Mouse (Mus musculus): ENCODE measurements at regions not wholly inside any gene's neighbourhood (a gene's known extent, or its start where the extent isn't known, plus 50 kb on each side); places are given as distances from the start of the nearest gene placed in this dataset.

DNA sequence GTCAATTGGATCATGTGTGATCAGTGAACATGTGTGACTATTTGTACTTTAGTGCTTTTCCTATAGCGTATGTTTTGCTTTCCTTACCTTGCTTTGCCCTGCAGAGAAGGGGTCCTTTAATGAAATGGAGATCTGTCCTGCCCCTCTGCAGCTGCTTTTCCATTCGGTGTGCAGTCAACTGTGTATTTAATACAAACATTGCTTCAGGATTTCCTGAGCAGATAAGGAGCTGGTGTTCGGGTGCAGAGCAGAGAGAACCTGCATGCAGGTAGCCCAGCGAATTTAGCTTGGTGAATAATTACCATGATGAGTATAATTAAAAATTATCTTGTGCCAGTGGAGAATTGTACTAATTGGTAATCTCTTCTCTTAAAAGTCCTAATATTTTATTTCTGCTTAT lies 249.4 kb downstream of the Olfr1505 start:
- Histone ChIP-seq H3K4me2 (replicated peaks; ENCODE audit: low read depth, low read length) (no peak overlapping the region), H3K36me3 (ENCODE audit: control insufficient read depth, insufficient read depth, low read length) (no peaks in the 10 kb centered on the region), H3K4me3 (ENCODE audit: low read depth, low read length) (no peak overlapping the region), H3K9me3 (ENCODE audit: control insufficient read depth, low read length) (no peaks in the 10 kb centered on the region), H3K27ac (ENCODE audit: low read depth, low read length) (no peak overlapping the region), H3K9ac (ENCODE audit: low read depth, low read length) (no peak overlapping the region), H3K27me3 (ENCODE audit: control insufficient read depth, insufficient read depth, low read length) (no peaks in the 10 kb centered on the region), H3K4me1 (replicated peaks; ENCODE audit: control insufficient read depth, insufficient read depth, low read length) (no peaks in the 10 kb centered on the region)
- DNase-seq (ENCODE audit: low spot score) (no peak), ATAC-seq (ENCODE audit: low FRiP score) (no peak)
- 53% methylated on average over 4 of the region's 4 CpGs for WGBS

DNA sequence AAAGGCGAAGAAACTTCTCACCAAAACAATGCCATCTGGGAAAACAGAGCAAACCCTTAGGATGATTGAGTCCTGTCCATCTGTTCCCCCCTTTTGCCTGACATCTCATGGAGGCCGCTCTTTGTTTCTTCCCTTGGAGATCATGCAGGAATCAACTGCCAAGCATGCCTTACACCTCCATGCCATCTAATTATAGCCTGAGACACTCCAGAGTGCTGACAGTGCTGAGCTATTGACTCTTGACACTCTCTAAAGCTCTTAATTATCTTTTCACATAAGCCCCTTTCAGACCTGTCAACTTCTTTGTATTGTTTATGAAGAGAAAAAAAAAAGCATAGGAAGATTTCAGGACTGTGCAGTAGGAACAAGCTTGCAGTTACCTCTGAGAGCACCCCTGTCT lies 252.4 kb downstream of the Olfr1505 start:
- DNase-seq (ENCODE audit: low spot score) (no peak), ATAC-seq (ENCODE audit: low FRiP score) (no peak)
- H3K27me3 ChIP-seq (ENCODE audit: control insufficient read depth, insufficient read depth, low read length): no peaks in the 10 kb centered on the region
- no peak overlapping the region for H3K4me3 ChIP-seq (ENCODE audit: low read depth, low read length)
- no peaks in the 10 kb centered on the region for H3K36me3 ChIP-seq (ENCODE audit: control insufficient read depth, insufficient read depth, low read length)
- H3K4me1 ChIP-seq (replicated peaks; ENCODE audit: control insufficient read depth, insufficient read depth, low read length): no peaks in the 10 kb centered on the region
- no peak overlapping the region for H3K4me2 ChIP-seq (replicated peaks; ENCODE audit: low read depth, low read length)
- H3K27ac ChIP-seq (ENCODE audit: low read depth, low read length): no peak overlapping the region
- H3K9ac ChIP-seq (ENCODE audit: low read depth, low read length): no peak overlapping the region
- WGBS: 57% methylated on average over 2 of the region's 2 CpGs
- H3K9me3 ChIP-seq (ENCODE audit: control insufficient read depth, low read length): no peaks in the 10 kb centered on the region

DNA sequence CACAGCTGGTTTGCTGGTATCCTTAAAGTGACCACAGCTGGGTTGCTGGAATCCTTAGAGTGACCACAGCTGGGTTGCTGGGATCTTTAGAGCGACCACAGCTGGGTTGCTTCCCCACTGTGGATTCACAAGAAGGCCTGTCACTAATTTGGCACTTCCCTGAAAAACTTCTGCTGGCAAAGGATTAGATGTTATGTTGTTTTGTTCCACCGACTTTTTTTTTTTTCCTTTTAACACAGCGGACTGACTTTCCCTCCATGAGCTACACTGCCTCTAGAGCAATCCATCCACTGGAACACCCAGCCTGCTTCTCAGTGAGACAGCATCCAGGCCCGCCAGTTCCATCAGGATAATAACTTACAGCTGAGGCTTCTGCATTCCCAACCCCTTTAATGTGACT lies 266.9 kb downstream of the Olfr1505 start:
- Histone ChIP-seq H3K9ac (ENCODE audit: low read depth, low read length) (no peak overlapping the region), H3K27me3 (ENCODE audit: control insufficient read depth, insufficient read depth, low read length) (no peaks in the 10 kb centered on the region), H3K27ac (ENCODE audit: low read depth, low read length) (no peak overlapping the region), H3K4me3 (ENCODE audit: low read depth, low read length) (no peak overlapping the region), H3K4me2 (replicated peaks; ENCODE audit: low read depth, low read length) (no peak overlapping the region), H3K36me3 (ENCODE audit: control insufficient read depth, insufficient read depth, low read length) (no peaks in the 10 kb centered on the region), H3K9me3 (ENCODE audit: control insufficient read depth, low read length) (no peaks in the 10 kb centered on the region), H3K4me1 (replicated peaks; ENCODE audit: control insufficient read depth, insufficient read depth, low read length) (no peaks in the 10 kb centered on the region)
- peak; percentile 10 for DNase-seq (ENCODE audit: low spot score)
- no peak for ATAC-seq (ENCODE audit: low FRiP score)
- 24% methylated on average over 4 of the region's 4 CpGs for WGBS

- no peaks in the 10 kb centered on the region for H3K9me3 ChIP-seq (ENCODE audit: control insufficient read depth, low read length)
- no peaks in the 10 kb centered on the region for H3K36me3 ChIP-seq (ENCODE audit: control insufficient read depth, insufficient read depth, low read length)
- no peak overlapping the region for H3K9ac ChIP-seq (ENCODE audit: low read depth, low read length)
- ATAC-seq (ENCODE audit: low FRiP score) (no peak), DNase-seq (ENCODE audit: low spot score) (no peak)
- 67% methylated on average over 3 of the region's 3 CpGs for WGBS
- H3K4me3 ChIP-seq (ENCODE audit: low read depth, low read length): no peak overlapping the region
- no peak overlapping the region for H3K4me2 ChIP-seq (replicated peaks; ENCODE audit: low read depth, low read length)
- no peaks in the 10 kb centered on the region for H3K4me1 ChIP-seq (replicated peaks; ENCODE audit: control insufficient read depth, insufficient read depth, low read length)
- no peaks in the 10 kb centered on the region for H3K27me3 ChIP-seq (ENCODE audit: control insufficient read depth, insufficient read depth, low read length)
- H3K27ac ChIP-seq (ENCODE audit: low read depth, low read length): no peak overlapping the region
Observed at GRCm38 (mm10) chr19:14180956-14181355, 267.6 kb downstream of the Olfr1505 start.

DNA sequence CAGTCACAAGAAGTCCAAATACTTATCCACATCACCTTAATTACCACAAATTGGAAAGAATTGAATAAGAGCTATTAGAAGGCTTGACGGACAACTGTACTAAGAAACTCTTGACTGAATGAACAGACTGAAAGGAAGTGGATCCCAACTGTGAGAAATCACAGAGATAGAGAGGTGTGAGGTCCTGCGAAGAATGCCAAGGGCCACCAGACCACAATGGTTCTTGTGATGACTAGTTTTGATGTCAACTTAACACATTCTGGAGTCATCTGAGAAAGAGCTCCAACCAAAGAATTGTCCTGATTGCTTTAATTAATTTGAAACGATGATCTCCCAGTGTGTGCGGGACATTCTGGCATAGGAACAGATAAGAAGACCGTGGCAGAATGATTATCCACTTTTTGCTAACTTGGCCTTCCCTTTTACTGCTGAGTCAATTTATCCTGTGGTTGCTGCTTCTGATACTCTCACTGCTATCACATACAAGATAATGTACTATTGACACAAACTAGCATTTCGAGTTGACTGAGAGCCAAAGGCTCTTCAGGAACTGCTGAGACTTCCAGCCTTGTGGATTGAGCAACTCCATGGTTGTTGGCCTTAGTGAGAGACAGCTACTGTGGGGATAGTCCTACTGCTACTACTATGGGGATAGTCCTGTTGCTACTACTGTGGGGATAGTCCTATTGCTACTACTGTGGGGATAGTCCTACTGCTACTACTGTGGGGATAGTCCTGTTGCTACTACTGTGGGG lies 268.5 kb downstream of the Olfr1505 start:
- Histone ChIP-seq H3K4me2 (replicated peaks; ENCODE audit: low read depth, low read length) (no peak overlapping the region), H3K9me3 (ENCODE audit: control insufficient read depth, low read length) (no peaks in the 10 kb centered on the region), H3K4me1 (replicated peaks; ENCODE audit: control insufficient read depth, insufficient read depth, low read length) (no peaks in the 10 kb centered on the region), H3K4me3 (ENCODE audit: low read depth, low read length) (no peak overlapping the region), H3K9ac (ENCODE audit: low read depth, low read length) (no peak overlapping the region), H3K36me3 (ENCODE audit: control insufficient read depth, insufficient read depth, low read length) (no peaks in the 10 kb centered on the region), H3K27ac (ENCODE audit: low read depth, low read length) (no peak overlapping the region), H3K27me3 (ENCODE audit: control insufficient read depth, insufficient read depth, low read length) (no peaks in the 10 kb centered on the region)
- 89% methylated on average over 6 of the region's 6 CpGs for WGBS
- DNase-seq (ENCODE audit: low spot score): no peak
- ATAC-seq (ENCODE audit: low FRiP score): no peak

DNA sequence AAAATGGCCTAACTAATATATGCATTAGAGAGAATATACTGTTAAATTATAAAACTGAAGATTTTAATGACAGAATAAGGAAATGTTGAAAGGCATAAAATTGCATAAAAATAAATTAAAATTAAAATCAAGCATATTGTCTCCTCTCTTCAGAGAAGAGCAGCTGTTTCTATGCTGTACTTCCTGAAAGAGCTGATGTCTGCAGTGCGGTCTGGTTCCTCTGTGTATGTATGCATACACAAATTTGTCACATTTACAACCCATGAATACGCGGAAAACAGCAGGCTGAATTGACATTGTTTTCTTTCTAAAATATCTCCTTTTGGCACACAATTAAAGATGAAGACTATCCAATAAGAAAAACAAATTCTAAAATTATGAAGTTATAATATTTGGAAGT lies 278.5 kb downstream of the Olfr1505 start:
- no peak for DNase-seq (ENCODE audit: low spot score)
- Histone ChIP-seq H3K4me1 (replicated peaks; ENCODE audit: control insufficient read depth, insufficient read depth, low read length) (no peaks in the 10 kb centered on the region), H3K4me3 (ENCODE audit: low read depth, low read length) (no peak overlapping the region), H3K27ac (ENCODE audit: low read depth, low read length) (no peak overlapping the region), H3K9ac (ENCODE audit: low read depth, low read length) (no peak overlapping the region), H3K9me3 (ENCODE audit: control insufficient read depth, low read length) (no peaks in the 10 kb centered on the region), H3K27me3 (ENCODE audit: control insufficient read depth, insufficient read depth, low read length) (no peaks in the 10 kb centered on the region), H3K4me2 (replicated peaks; ENCODE audit: low read depth, low read length) (no peak overlapping the region), H3K36me3 (ENCODE audit: control insufficient read depth, insufficient read depth, low read length) (no peaks in the 10 kb centered on the region)
- no peak for ATAC-seq (ENCODE audit: low FRiP score)
- WGBS: 94% methylated on average over 3 of the region's 3 CpGs

GRCm38 (mm10) chr19:14197864-14198263 lies 284.5 kb downstream of the Olfr1505 start:
- Histone ChIP-seq H3K4me2 (replicated peaks; ENCODE audit: low read depth, low read length) (no peak overlapping the region), H3K9ac (ENCODE audit: low read depth, low read length) (no peak overlapping the region), H3K36me3 (ENCODE audit: control insufficient read depth, insufficient read depth, low read length) (no peaks in the 10 kb centered on the region), H3K27ac (ENCODE audit: low read depth, low read length) (no peak overlapping the region), H3K9me3 (ENCODE audit: control insufficient read depth, low read length) (no peaks in the 10 kb centered on the region), H3K4me3 (ENCODE audit: low read depth, low read length) (no peak overlapping the region), H3K27me3 (ENCODE audit: control insufficient read depth, insufficient read depth, low read length) (no peaks in the 10 kb centered on the region), H3K4me1 (replicated peaks; ENCODE audit: control insufficient read depth, insufficient read depth, low read length) (no peaks in the 10 kb centered on the region)
- 91% methylated on average over 3 of the region's 3 CpGs for WGBS
- no peak for DNase-seq (ENCODE audit: low spot score)
- no peak for ATAC-seq (ENCODE audit: low FRiP score)

GRCm38 (mm10) chr19:14220507-14220909 lies 307.2 kb downstream of the Olfr1505 start:
- H3K4me2 ChIP-seq (replicated peaks; ENCODE audit: low read depth, low read length): no peak overlapping the region
- H3K4me1 ChIP-seq (replicated peaks; ENCODE audit: control insufficient read depth, insufficient read depth, low read length): no peaks in the 10 kb centered on the region
- H3K36me3 ChIP-seq (ENCODE audit: control insufficient read depth, insufficient read depth, low read length): no peaks in the 10 kb centered on the region
- DNase-seq (ENCODE audit: low spot score) (no peak), ATAC-seq (ENCODE audit: low FRiP score) (no peak)
- 77% methylated on average over 4 of the region's 4 CpGs for WGBS
- no peaks in the 10 kb centered on the region for H3K27me3 ChIP-seq (ENCODE audit: control insufficient read depth, insufficient read depth, low read length)
- no peak overlapping the region for H3K9ac ChIP-seq (ENCODE audit: low read depth, low read length)
- H3K27ac ChIP-seq (ENCODE audit: low read depth, low read length): no peak overlapping the region
- H3K9me3 ChIP-seq (ENCODE audit: control insufficient read depth, low read length): no peaks in the 10 kb centered on the region
- H3K4me3 ChIP-seq (ENCODE audit: low read depth, low read length): no peak overlapping the region

DNA sequence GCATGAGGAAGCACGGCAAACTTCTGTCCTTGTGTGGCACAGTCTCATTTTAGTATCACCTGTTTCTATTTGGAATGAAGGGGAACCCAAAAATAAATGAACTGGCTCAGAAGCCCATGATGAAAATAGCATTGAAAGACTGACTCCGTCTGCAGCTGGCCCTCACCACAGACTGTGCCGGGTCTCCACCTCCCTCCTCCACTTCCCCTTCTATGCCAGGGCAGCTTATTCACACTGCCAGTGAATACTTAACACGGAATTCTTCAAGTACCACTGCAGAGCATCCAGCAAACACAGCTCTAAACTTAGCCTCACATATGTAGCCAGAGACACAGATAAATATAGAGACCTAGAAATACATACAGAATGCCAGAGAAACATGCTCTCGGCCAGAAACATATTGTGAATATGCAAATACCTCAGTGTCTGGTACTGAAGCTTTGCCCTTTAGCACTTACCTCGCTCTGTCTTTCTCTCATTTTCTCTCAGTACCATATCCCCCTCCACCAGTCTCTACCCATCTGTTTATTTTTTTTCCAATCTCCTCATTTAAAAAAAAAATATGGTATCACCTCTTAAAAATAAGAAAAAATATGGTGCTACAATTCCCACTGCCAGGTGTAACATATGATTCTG lies 311.8 kb downstream of the Olfr1505 start:
- H3K27ac ChIP-seq (ENCODE audit: low read depth, low read length): no peak overlapping the region
- no peak for DNase-seq (ENCODE audit: low spot score)
- no peaks in the 10 kb centered on the region for H3K4me1 ChIP-seq (replicated peaks; ENCODE audit: control insufficient read depth, insufficient read depth, low read length)
- H3K27me3 ChIP-seq (ENCODE audit: control insufficient read depth, insufficient read depth, low read length): no peaks in the 10 kb centered on the region
- 71% methylated on average over 6 of the region's 6 CpGs for WGBS
- no peak overlapping the region for H3K4me2 ChIP-seq (replicated peaks; ENCODE audit: low read depth, low read length)
- no peak overlapping the region for H3K9ac ChIP-seq (ENCODE audit: low read depth, low read length)
- ATAC-seq (ENCODE audit: low FRiP score): no peak
- H3K4me3 ChIP-seq (ENCODE audit: low read depth, low read length): no peak overlapping the region
- H3K9me3 ChIP-seq (ENCODE audit: control insufficient read depth, low read length): no peaks in the 10 kb centered on the region
- no peaks in the 10 kb centered on the region for H3K36me3 ChIP-seq (ENCODE audit: control insufficient read depth, insufficient read depth, low read length)
